Mouse (Mus musculus) heart, postnatal 0 days (tissue): ENCODE data around the gene L3mbtl3. TPM values are rescaled to one million over a fixed set of nuclear protein-coding genes. Genes with fewer than 3 reads are reported as not detected.

Source experiments
- ATAC-seq: fragments of 200-750 bp; cut with Nextera tagmentation; 2 replicates; pipeline ENCODE4 v1.8.0; 2017; ENCODE audit warnings: low read depth, moderate number of reproducible peaks, moderate library complexity; ENCODE audit not compliant: insufficient read depth
- DNase-seq: peaks from one replicate; pipeline ENCODE4 v3.0.0-alpha.2; 2016; ENCODE audit warnings: low spot score
- H3K27ac ChIP-seq: fragments of 300-500 bp; sonication (generic); 2 replicates; pipeline ENCODE4 v1.5.1; 2014; ENCODE audit warnings: low read depth, mild to moderate bottlenecking
- H3K27me3 ChIP-seq: fragments of 300-500 bp; sonication (generic); 2 replicates; pipeline ENCODE4 v1.6.1; 2014; ENCODE audit warnings: low read length, mixed read lengths; ENCODE audit not compliant: control insufficient read depth, insufficient read depth
- H3K36me3 ChIP-seq: fragments of 300-500 bp; sonication (generic); replicated peaks from 2 replicates; pipeline ENCODE4 v1.6.1; 2014; ENCODE audit warnings: low read length, mixed read lengths; ENCODE audit not compliant: control insufficient read depth, insufficient read depth
- H3K4me1 ChIP-seq: fragments of 300-500 bp; sonication (generic); 2 replicates; pipeline ENCODE4 v1.6.1; 2014; ENCODE audit warnings: antibody characterized with exemption; ENCODE audit not compliant: control insufficient read depth, insufficient read depth
- H3K4me2 ChIP-seq: fragments of 300-500 bp; sonication (generic); 2 replicates; pipeline ENCODE4 v1.6.1; 2014; ENCODE audit warnings: low read depth, mild to moderate bottlenecking, low read length, moderate library complexity
- H3K4me3 ChIP-seq: fragments of 300-500 bp; sonication (generic); 2 replicates; pipeline ENCODE4 v1.5.1; 2014; ENCODE audit warnings: low read depth, low read length
- H3K9ac ChIP-seq: fragments of 300-500 bp; sonication (generic); replicated peaks from 2 replicates; pipeline ENCODE4 v1.6.1; 2014; ENCODE audit warnings: low read depth, low read length, mixed read lengths
- H3K9me3 ChIP-seq: fragments of 300-500 bp; sonication (generic); replicated peaks from 2 replicates; pipeline ENCODE4 v1.6.1; 2016; ENCODE audit warnings: low read length; ENCODE audit not compliant: control insufficient read depth
- CTCF ChIP-seq: IDR thresholded peaks from 2 replicates; pipeline ENCODE4 v1.5.1; 2016; ENCODE audit warnings: antibody characterized with exemption, control low read depth, low read depth
- EP300 ChIP-seq: IDR thresholded peaks from 2 replicates; pipeline ENCODE4 v1.6.1; 2016; ENCODE audit warnings: antibody characterized with exemption, low read depth
- WGBS: fragments of 180-500 bp; shearing (Covaris S2); extraction: QIAGEN DNeasy Blood & Tissue Kit; methylation state at CpG from one replicate; pipeline ENCODE4 v1.1.7; 2014; 5-methylcytosine and 5-hydroxymethylcytosine counted together
- polyA plus RNA-seq: library from polyadenylated mRNA; unstranded; fragments of >200 nt; fragmentation: Nextera tagmentation; extraction: Ambion mirVana; gene quantifications from 2 replicates; pipeline ENCODE4 v1.2.1, GENCODE M21; 2015
- total RNA-seq: library from RNA; depleted of rRNA; stranded (reverse); fragments of >200 nt; gene quantifications from 2 replicates; pipeline ENCODE4 v1.2.3, GENCODE M21; 2014; ENCODE audit warnings: low replicate concordance

The L3mbtl3 gene
- total and polyA plus RNA-seq, 2 experiments from 2014 or later, result 5.2 to 9.7 TPM

GRCm38 (mm10) chr10:26297626-26298025 lies 78.1 kb downstream of the L3mbtl3 start:
- Histone ChIP-seq H3K4me3 (no peak overlapping the region), H3K4me2 (no peak overlapping the region), H3K27ac (no peak overlapping the region), H3K9ac (no peak overlapping the region), H3K27me3 (no peaks in the 10 kb centered on the region), H3K4me1 (no peaks in the 10 kb centered on the region), H3K9me3 (no peaks in the 10 kb centered on the region), H3K36me3 (peaks cover 14% of the 10 kb centered on the region)
- no peak for TF ChIP-seq EP300
- TF ChIP-seq CTCF, result no peak
- 77% methylated on average over 7 of the region's 7 CpGs for WGBS
- no peak for DNase-seq
- no peak for ATAC-seq

GRCm38 (mm10) chr10:26297200-26297599 lies 78.6 kb downstream of the L3mbtl3 start:
- TF ChIP-seq CTCF (no peak), EP300 (no peak)
- Histone ChIP-seq H3K9me3 (no peaks in the 10 kb centered on the region), H3K4me3 (no peak overlapping the region), H3K9ac (no peak overlapping the region), H3K4me2 (no peak overlapping the region), H3K4me1 (no peaks in the 10 kb centered on the region), H3K36me3 (peaks cover 18% of the 10 kb centered on the region), H3K27me3 (no peaks in the 10 kb centered on the region), H3K27ac (no peak overlapping the region)
- 58% methylated on average over 3 of the region's 3 CpGs for WGBS
- DNase-seq (no peak), ATAC-seq (no peak)

GRCm38 (mm10) chr10:26287136-26287535 lies 88.6 kb downstream of the L3mbtl3 start:
- TF ChIP-seq EP300, result no peak
- TF ChIP-seq CTCF, result no peak
- Histone ChIP-seq H3K27me3 (no peaks in the 10 kb centered on the region), H3K9me3 (no peaks in the 10 kb centered on the region), H3K36me3 (no peaks in the 10 kb centered on the region; the same call in 1 of the 2 replicates), H3K9ac (no peak overlapping the region), H3K4me3 (no peak overlapping the region), H3K4me1 (no peaks in the 10 kb centered on the region), H3K27ac (no peak overlapping the region), H3K4me2 (no peak overlapping the region)
- WGBS, result 79% methylated on average over 7 of the region's 7 CpGs
- no peak for DNase-seq
- ATAC-seq, result no peak

GRCm38 (mm10) chr10:26280009-26280408 lies 95.8 kb downstream of the L3mbtl3 start:
- no peak for DNase-seq
- no peaks in the 10 kb centered on the region for H3K9me3 ChIP-seq
- H3K4me1 ChIP-seq, result no peaks in the 10 kb centered on the region
- H3K27ac ChIP-seq, result no peak overlapping the region
- no peak overlapping the region for H3K4me2 ChIP-seq
- TF ChIP-seq CTCF (no peak), EP300 (no peak)
- H3K9ac ChIP-seq, result no peak overlapping the region
- no peak for ATAC-seq
- WGBS, result 73% methylated on average over 8 of the region's 8 CpGs
- H3K4me3 ChIP-seq, result no peak overlapping the region
- no peaks in the 10 kb centered on the region for H3K27me3 ChIP-seq
- peaks cover 31% of the 10 kb centered on the region for H3K36me3 ChIP-seq

GRCm38 (mm10) chr10:26275414-26275813 lies 100.4 kb downstream of the L3mbtl3 start:
- Histone ChIP-seq H3K9ac (no peak overlapping the region), H3K9me3 (no peaks in the 10 kb centered on the region), H3K27ac (no peak overlapping the region), H3K4me1 (no peaks in the 10 kb centered on the region), H3K36me3 (peaks cover 33% of the 10 kb centered on the region), H3K4me2 (no peak overlapping the region), H3K4me3 (no peak overlapping the region), H3K27me3 (no peaks in the 10 kb centered on the region)
- DNase-seq, result no peak
- TF ChIP-seq EP300, result no peak
- no peak for TF ChIP-seq CTCF
- WGBS, result 86% methylated on average over 6 of the region's 6 CpGs
- ATAC-seq, result no peak

GRCm38 (mm10) chr10:26263744-26264459 lies 111.9 kb downstream of the L3mbtl3 start:
- Histone ChIP-seq H3K4me2 (no peak overlapping the region), H3K9ac (no peak overlapping the region), H3K27me3 (no peaks in the 10 kb centered on the region), H3K36me3 (no peaks in the 10 kb centered on the region), H3K27ac (no peak overlapping the region), H3K9me3 (no peaks in the 10 kb centered on the region), H3K4me1 (no peaks in the 10 kb centered on the region), H3K4me3 (no peak overlapping the region)
- no peak for ATAC-seq
- DNase-seq, result no peak
- TF ChIP-seq EP300 (no peak), CTCF (no peak)
- WGBS, result 63% methylated on average over 3 of the region's 3 CpGs
